Mouse (Mus musculus) forebrain, embryonic 12.5 days (tissue): ENCODE results near the gene Ptprb. TPM values are rescaled to one million over a fixed set of nuclear protein-coding genes. Genes with fewer than 3 reads are reported as not detected.

Experiments
- ATAC-seq: fragments of 200-750 bp; cut with Nextera tagmentation; 2 replicates; pipeline ENCODE4 v1.8.0; 2017; ENCODE audit warnings: moderate TSS enrichment; ENCODE audit not compliant: low FRiP score
- H3K27ac ChIP-seq: fragments of 300-500 bp; sonication (generic); 2 replicates; pipeline ENCODE4 v1.5.1; 2016; ENCODE audit warnings: mild to moderate bottlenecking
- H3K27me3 ChIP-seq: fragments of 300-500 bp; sonication (generic); 2 replicates; pipeline ENCODE4 v1.6.1; 2016; ENCODE audit warnings: mild to moderate bottlenecking
- H3K36me3 ChIP-seq: fragments of 300-500 bp; sonication (generic); replicated peaks from 2 replicates; pipeline ENCODE4 v1.6.1; 2016; ENCODE audit warnings: mild to moderate bottlenecking
- H3K4me1 ChIP-seq: fragments of 300-500 bp; sonication (generic); 2 replicates; pipeline ENCODE4 v1.6.1; 2016
- H3K4me2 ChIP-seq: fragments of 300-500 bp; sonication (generic); 2 replicates; pipeline ENCODE4 v1.6.1; 2016; ENCODE audit warnings: mild to moderate bottlenecking, moderate library complexity
- H3K4me3 ChIP-seq: fragments of 300-500 bp; sonication (generic); replicated peaks from 2 replicates; pipeline ENCODE4 v1.5.1; 2016; ENCODE audit warnings: mild to moderate bottlenecking
- H3K9ac ChIP-seq: fragments of 300-500 bp; sonication (generic); 2 replicates; pipeline ENCODE4 v1.6.1; 2016; ENCODE audit warnings: mild to moderate bottlenecking
- H3K9me3 ChIP-seq: fragments of 300-500 bp; sonication (generic); 2 replicates; pipeline ENCODE4 v1.6.1; 2016
- WGBS: fragments of 180-500 bp; shearing (Covaris S2); methylation state at CpG from one replicate; pipeline ENCODE4 v1.1.7; 2016; 5-methylcytosine and 5-hydroxymethylcytosine counted together
- polyA plus RNA-seq: library from polyadenylated mRNA; unstranded; fragments of >200 nt; fragmentation: Nextera tagmentation; extraction: Ambion mirVana; gene quantifications from 2 replicates; pipeline ENCODE4 v1.2.1, GENCODE M21; 2016

Gene Ptprb
- polyA plus RNA-seq = 2.8 and 2.9 TPM in 2 replicates

DNA sequence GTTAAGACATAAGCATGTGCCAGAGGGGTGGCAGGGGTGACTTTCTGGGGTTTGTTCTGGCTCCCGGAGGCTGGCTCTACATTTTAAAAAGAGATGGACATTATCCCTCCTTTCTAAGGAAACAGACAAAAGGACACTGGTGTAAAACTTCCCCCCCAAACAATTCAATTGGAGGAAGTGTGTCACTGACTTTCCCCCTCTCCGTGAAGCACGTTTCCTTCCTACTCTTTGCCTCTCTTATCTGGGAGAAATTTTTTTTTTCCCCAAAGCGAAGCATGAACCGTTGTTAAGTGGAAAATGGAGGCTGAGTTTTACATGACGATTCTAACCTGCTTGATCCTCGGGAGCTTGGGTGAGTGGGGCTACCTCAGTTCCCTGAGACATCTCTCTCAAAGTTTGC lies at the start of gene Ptprb:
TSS of gene Ptprb (plus strand) at position 244 of the 400 bp plus-strand sequence.
- Histone ChIP-seq H3K9me3 (no peaks in the 10 kb centered on the region), H3K9ac (no peak within 1 kb of the TSS), H3K4me1 (no peaks in the 10 kb centered on the region), H3K27me3 (no peaks in the 10 kb centered on the region), H3K4me3 (no peak within 1 kb of the TSS), H3K4me2 (no peak within 1 kb of the TSS), H3K36me3 (no peaks in the 10 kb centered on the region), H3K27ac (no peak within 1 kb of the TSS)
- 81% methylated on average over 7 of the region's 7 CpGs for WGBS
- no peak for ATAC-seq

GRCm38 (mm10) chr10:116235299-116235698 lies 40.0 kb upstream of the Ptprb start:
- H3K27me3 ChIP-seq = no peaks in the 10 kb centered on the region
- no peak overlapping the region for H3K4me3 ChIP-seq
- H3K36me3 ChIP-seq = no peaks in the 10 kb centered on the region
- no peak for ATAC-seq
- 68% methylated on average over 5 of the region's 5 CpGs for WGBS
- H3K4me1 ChIP-seq = no peaks in the 10 kb centered on the region
- H3K9me3 ChIP-seq = no peaks in the 10 kb centered on the region
- no peak overlapping the region for H3K9ac ChIP-seq
- H3K4me2 ChIP-seq = no peak overlapping the region
- no peak overlapping the region for H3K27ac ChIP-seq

- no peaks in the 10 kb centered on the region for H3K4me1 ChIP-seq
- H3K27ac ChIP-seq = no peak overlapping the region
- H3K9me3 ChIP-seq = no peaks in the 10 kb centered on the region
- H3K36me3 ChIP-seq = no peaks in the 10 kb centered on the region
- no peak overlapping the region for H3K4me3 ChIP-seq
- no peak overlapping the region for H3K9ac ChIP-seq
- no peak overlapping the region for H3K4me2 ChIP-seq
- WGBS = 71% methylated on average over 7 of the region's 7 CpGs
- ATAC-seq = no peak
- H3K27me3 ChIP-seq = no peaks in the 10 kb centered on the region
Observed at GRCm38 (mm10) chr10:116242200-116242599, 33.1 kb upstream of the Ptprb start.

- no peak overlapping the region for H3K4me3 ChIP-seq
- H3K4me1 ChIP-seq = no peaks in the 10 kb centered on the region
- no peaks in the 10 kb centered on the region for H3K27me3 ChIP-seq
- H3K9ac ChIP-seq = no peak overlapping the region
- no peak for ATAC-seq
- H3K4me2 ChIP-seq = no peak overlapping the region
- 60% methylated on average over 7 of the region's 7 CpGs for WGBS
- H3K9me3 ChIP-seq = no peaks in the 10 kb centered on the region
- no peak overlapping the region for H3K27ac ChIP-seq
- no peaks in the 10 kb centered on the region for H3K36me3 ChIP-seq
Observed at GRCm38 (mm10) chr10:116243373-116243772, 31.9 kb upstream of the Ptprb start.

DNA sequence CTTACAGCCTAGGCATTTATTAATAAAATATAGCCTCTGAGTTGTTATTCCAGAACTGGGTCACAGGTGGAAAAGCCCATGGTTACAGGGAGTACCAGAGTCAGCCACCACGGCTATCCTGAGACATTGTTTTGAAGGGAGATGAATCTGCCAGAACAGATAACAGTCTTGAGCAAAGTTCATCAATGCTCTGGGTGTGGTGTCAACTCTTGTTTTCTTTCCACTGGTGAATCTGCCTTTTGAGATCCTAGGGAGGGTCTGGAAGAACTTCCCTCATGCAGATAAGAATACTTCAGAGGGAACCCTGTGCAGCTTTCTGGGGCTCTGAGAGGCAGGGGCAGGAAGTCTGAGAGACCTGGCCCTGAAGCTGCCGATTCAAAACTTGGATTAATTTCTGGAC lies 29.7 kb upstream of the Ptprb start:
- H3K4me2 ChIP-seq = no peak overlapping the region
- H3K9me3 ChIP-seq = no peaks in the 10 kb centered on the region
- H3K36me3 ChIP-seq = no peaks in the 10 kb centered on the region
- H3K27ac ChIP-seq = no peak overlapping the region
- no peak overlapping the region for H3K9ac ChIP-seq
- no peaks in the 10 kb centered on the region for H3K4me1 ChIP-seq
- 87% methylated on average over 2 of the region's 2 CpGs for WGBS
- H3K27me3 ChIP-seq = no peaks in the 10 kb centered on the region
- no peak for ATAC-seq
- no peak overlapping the region for H3K4me3 ChIP-seq

DNA sequence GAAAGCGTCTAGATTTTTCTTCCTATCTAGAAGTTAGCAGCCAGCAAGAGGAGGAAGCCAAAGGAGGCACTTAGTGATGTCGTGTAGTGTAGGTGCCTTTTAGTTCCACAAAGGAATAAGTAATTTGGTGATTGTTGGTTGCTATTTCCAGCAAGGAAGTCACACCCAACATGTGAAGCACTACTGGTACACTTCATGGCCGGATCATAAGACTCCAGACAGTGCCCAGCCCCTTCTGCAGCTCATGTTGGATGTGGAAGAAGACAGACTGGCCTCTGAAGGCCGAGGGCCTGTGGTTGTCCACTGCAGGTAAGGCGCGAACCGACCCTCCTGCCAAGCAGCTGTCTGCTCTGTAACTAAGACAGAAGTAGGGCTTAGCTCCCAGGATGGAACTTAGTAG lies 22.7 kb upstream of the Ptprb start:
- no peak overlapping the region for H3K9ac ChIP-seq
- H3K4me1 ChIP-seq = no peaks in the 10 kb centered on the region
- no peak overlapping the region for H3K4me2 ChIP-seq
- 90% methylated on average over 7 of the region's 7 CpGs for WGBS
- no peaks in the 10 kb centered on the region for H3K36me3 ChIP-seq
- no peaks in the 10 kb centered on the region for H3K9me3 ChIP-seq
- H3K27ac ChIP-seq = no peak overlapping the region
- H3K4me3 ChIP-seq = no peak overlapping the region
- no peak for ATAC-seq
- no peaks in the 10 kb centered on the region for H3K27me3 ChIP-seq

- ATAC-seq = no peak
- Histone ChIP-seq H3K9ac (no peak overlapping the region), H3K9me3 (no peaks in the 10 kb centered on the region), H3K4me2 (no peak overlapping the region), H3K27me3 (no peaks in the 10 kb centered on the region), H3K4me3 (no peak overlapping the region), H3K4me1 (no peaks in the 10 kb centered on the region), H3K27ac (no peak overlapping the region), H3K36me3 (no peaks in the 10 kb centered on the region)
- 75% methylated on average over 6 of the region's 6 CpGs for WGBS
Observed at GRCm38 (mm10) chr10:116253972-116254371, 21.4 kb upstream of the Ptprb start.

DNA sequence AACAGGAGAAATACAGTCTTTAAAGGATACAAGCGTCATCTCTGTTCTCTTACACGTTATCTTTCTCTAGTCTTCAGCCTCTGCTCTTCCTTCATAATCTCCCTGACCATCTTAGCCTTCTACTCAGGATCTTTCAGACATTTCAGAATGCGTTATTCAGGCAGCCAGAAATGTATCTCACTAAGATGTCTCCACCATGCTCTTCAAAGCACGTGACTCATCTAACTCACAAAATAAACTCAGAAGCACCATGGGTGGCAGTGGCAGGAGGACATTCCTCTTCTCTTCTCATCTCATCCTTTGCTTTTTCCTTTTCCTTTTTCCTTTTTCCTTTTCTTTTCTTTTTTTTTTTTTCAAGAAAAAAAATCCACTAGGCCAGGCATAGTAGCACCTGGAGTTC lies 16.0 kb upstream of the Ptprb start:
- H3K4me3 ChIP-seq = no peak overlapping the region
- H3K27ac ChIP-seq = no peak overlapping the region
- WGBS = 78% methylated on average over 4 of the region's 4 CpGs
- H3K9ac ChIP-seq = no peak overlapping the region
- H3K9me3 ChIP-seq = no peaks in the 10 kb centered on the region
- H3K36me3 ChIP-seq = no peaks in the 10 kb centered on the region
- H3K4me2 ChIP-seq = no peak overlapping the region
- no peaks in the 10 kb centered on the region for H3K27me3 ChIP-seq
- H3K4me1 ChIP-seq = peaks cover 3% of the 10 kb centered on the region; the same call in 1 of the 2 replicates
- ATAC-seq = no peak

DNA sequence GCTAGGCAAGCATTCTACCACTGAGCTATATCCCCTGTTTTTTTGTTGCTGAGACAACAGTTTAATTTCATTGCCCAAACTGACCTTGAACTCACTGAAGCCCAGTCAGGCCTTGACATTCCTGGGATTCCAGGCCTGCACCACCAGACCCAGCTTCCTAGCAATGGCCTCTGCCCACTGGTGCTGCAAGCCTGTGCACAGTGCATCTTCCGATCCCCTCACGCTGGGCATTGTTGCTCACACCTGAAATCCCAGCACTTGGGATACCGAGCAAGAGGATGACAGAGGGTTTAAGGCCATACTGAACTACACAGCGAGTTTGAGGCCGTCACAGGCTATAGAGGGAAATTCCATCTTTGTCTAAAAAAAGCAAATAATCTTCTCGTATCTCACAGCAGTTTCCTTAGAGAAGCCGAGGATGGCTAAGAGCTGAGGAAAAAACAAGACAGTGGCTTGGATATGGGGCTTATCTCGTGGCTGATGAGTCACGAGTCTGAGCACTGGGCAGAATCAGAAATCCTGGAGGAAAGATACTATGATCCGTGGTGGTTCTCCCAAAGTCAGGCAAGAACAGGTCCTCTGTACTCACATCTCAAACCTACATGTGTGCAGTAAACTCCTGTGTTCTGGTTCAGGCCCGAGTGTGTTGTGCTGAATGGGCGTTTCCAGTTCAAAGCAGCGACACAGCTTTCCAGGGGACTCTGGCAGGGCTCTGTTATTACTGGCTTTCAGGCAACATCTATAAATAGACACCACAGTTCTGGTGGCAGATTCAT lies 14.5 kb upstream of the Ptprb start:
- no peak overlapping the region for H3K4me3 ChIP-seq
- 0 out of 2 replicates have a peak overlapping the region, but pooled peaks have one; percentile 19 for H3K27ac ChIP-seq
- WGBS = 78% methylated on average over 13 of the region's 13 CpGs
- H3K9me3 ChIP-seq = no peaks in the 10 kb centered on the region
- ATAC-seq = no peak
- H3K4me1 ChIP-seq = peaks cover 3% of the 10 kb centered on the region; the same call in 1 of the 2 replicates
- no peak overlapping the region for H3K4me2 ChIP-seq
- H3K27me3 ChIP-seq = no peaks in the 10 kb centered on the region
- no peaks in the 10 kb centered on the region for H3K36me3 ChIP-seq
- H3K9ac ChIP-seq = no peak overlapping the region

DNA sequence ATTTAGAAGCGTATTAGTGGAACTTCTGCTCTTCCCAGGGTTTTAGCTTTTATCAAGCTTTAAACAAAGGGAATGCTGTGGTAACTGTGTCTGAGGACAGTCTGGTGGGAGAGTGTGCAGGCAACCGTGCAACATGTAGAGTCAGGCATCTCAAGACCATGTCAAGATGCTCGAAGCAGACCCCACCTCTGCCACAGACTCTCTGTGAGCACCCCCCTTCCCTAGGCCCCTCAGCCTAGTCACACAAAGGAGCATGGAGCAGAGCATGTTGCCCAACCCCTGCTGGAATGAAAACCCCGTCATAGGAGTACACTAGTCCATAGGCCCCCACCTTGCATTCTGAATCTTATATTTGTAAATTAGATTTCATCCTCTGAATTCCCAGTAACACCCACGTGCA lies 13.8 kb upstream of the Ptprb start:
- Histone ChIP-seq H3K4me3 (no peak overlapping the region), H3K4me1 (peaks cover 3% of the 10 kb centered on the region; the same call in 1 of the 2 replicates), H3K36me3 (no peaks in the 10 kb centered on the region), H3K4me2 (no peak overlapping the region), H3K9me3 (no peaks in the 10 kb centered on the region), H3K27ac (no peak overlapping the region), H3K9ac (no peak overlapping the region), H3K27me3 (no peaks in the 10 kb centered on the region)
- ATAC-seq = no peak
- 75% methylated on average over 5 of the region's 5 CpGs for WGBS

GRCm38 (mm10) chr10:116264521-116264920 lies 10.8 kb upstream of the Ptprb start:
- no peak overlapping the region for H3K27ac ChIP-seq

GRCm38 (mm10) chr10:116266561-116267433 lies 8.5 kb upstream of the Ptprb start:
- no peak overlapping the region for H3K27ac ChIP-seq

More at GRCm38 (mm10) chr10:116264521-116264920, 10.8 kb upstream of the Ptprb start:
- ATAC-seq = no peak
- Histone ChIP-seq H3K4me1 (peaks cover 3% of the 10 kb centered on the region; the same call in 1 of the 2 replicates), H3K4me2 (no peak overlapping the region), H3K4me3 (no peak overlapping the region), H3K9me3 (no peaks in the 10 kb centered on the region), H3K9ac (no peak overlapping the region), H3K27me3 (no peaks in the 10 kb centered on the region), H3K36me3 (no peaks in the 10 kb centered on the region)
- WGBS = 91% methylated on average over 11 of the region's 11 CpGs

More at GRCm38 (mm10) chr10:116266561-116267433, 8.5 kb upstream of the Ptprb start:
- Histone ChIP-seq H3K27me3 (no peaks in the 10 kb centered on the region), H3K4me1 (no peaks in the 10 kb centered on the region), H3K9ac (no peak overlapping the region), H3K4me3 (no peak overlapping the region), H3K36me3 (no peaks in the 10 kb centered on the region), H3K4me2 (no peak overlapping the region), H3K9me3 (no peaks in the 10 kb centered on the region)
- no peak for ATAC-seq
- WGBS = 70% methylated on average over 15 of the region's 15 CpGs
